Mouse (Mus musculus) cerebellum, adult 2 months (tissue): ENCODE results near the gene Synpr.

Experiments
- CTCF ChIP-seq: fragments of 200-500 bp; IDR thresholded peaks from 2 replicates; pipeline ENCODE4 v1.5.1; 2011; ENCODE audit warnings: low read depth, mild to moderate bottlenecking, control low read depth, low read length, moderate library complexity, borderline replicate concordance; ENCODE audit not compliant: insufficient read depth
- POLR2A ChIP-seq: fragments of 200-500 bp; IDR thresholded peaks from 2 replicates; pipeline ENCODE4 v1.6.1; 2011; ENCODE audit warnings: low read length, control low read depth, borderline replicate concordance; ENCODE audit not compliant: insufficient read depth

- TF ChIP-seq CTCF (no peak), POLR2A (no peak)
Observed at GRCm38 (mm10) chr14:13519239-13520011, 234.8 kb downstream of the Synpr start.
